Mouse (Mus musculus): ENCODE data around the gene Nfkbib. TPM values are rescaled to one million over a fixed set of nuclear protein-coding genes. Genes with fewer than 3 reads are reported as not detected.

The Nfkbib gene
- 141 and 276 TPM in 2 replicates for polyA plus RNA-seq (2012; ENCODE audit: low replicate concordance)

GRCm38 (mm10) chr7:28767462-28767965, at the start of gene Nfkbib:
Gene Nfkbib (minus strand): TSS chr7:28767512.

GRCm38 (mm10) chr7:28808221-28808941, 41.1 kb upstream of the Nfkbib start, which contains the start of gene Hnrnpl:
Gene Hnrnpl (plus strand): TSS chr7:28808541.

GRCm38 (mm10) chr7:28788307-28789195, 21.2 kb upstream of the Nfkbib start, which contains the start of gene Rinl:
Gene Rinl (plus strand): TSS chr7:28788969.

GRCm38 (mm10) chr7:28766173-28766879, 986 bp downstream of the Nfkbib start, which contains the start of gene Sirt2:
Gene Sirt2 (plus strand): TSS chr7:28766735.

GRCm38 (mm10) chr7:28756079-28756478, 11.2 kb downstream of the Nfkbib start, which contains the start of gene Ccer2:
Gene Ccer2 (plus strand): TSS chr7:28756174.

GRCm38 (mm10) chr7:28741709-28742438, 25.4 kb downstream of the Nfkbib start, which contains the start of the genes Mrps12 and Sars2:
Gene Mrps12 (minus strand): TSS chr7:28741820.
Gene Sars2 (plus strand): TSS chr7:28741992.

GRCm38 (mm10) chr7:28716590-28717281, 50.6 kb downstream of the Nfkbib start, which contains the start of gene Fbxo17:
Gene Fbxo17 (plus strand): TSS chr7:28716804.

Other genes starting within 250 kb of the Nfkbib start
- gene Ifnl3, start 244.7 kb downstream of the Nfkbib start, polyA plus RNA-seq (2012; ENCODE audit: low replicate concordance), result not detected in 2 replicates
- gene Sycn, start 226.6 kb downstream of the Nfkbib start, polyA plus RNA-seq (2012; ENCODE audit: low replicate concordance), result 1.4 TPM in 1 of 2 replicates, not detected in the other
- gene Nccrp1, start 220.3 kb downstream of the Nfkbib start, polyA plus RNA-seq (2012; ENCODE audit: low replicate concordance), result 1.1 and 2.7 TPM in 2 replicates
- 102 and 209 TPM in 2 replicates for gene Samd4b, start 169.4 kb downstream of the Nfkbib start, polyA plus RNA-seq (2012; ENCODE audit: low replicate concordance)
- gene Pak4, start 169.3 kb downstream of the Nfkbib start, polyA plus RNA-seq (2012; ENCODE audit: low replicate concordance), result 31.7 and 62.2 TPM in 2 replicates
- gene Acp7, start 136.2 kb downstream of the Nfkbib start, polyA plus RNA-seq (2012; ENCODE audit: low replicate concordance), result not detected in 2 replicates
- gene Fbxo27, start 74.7 kb downstream of the Nfkbib start, polyA plus RNA-seq (2012; ENCODE audit: low replicate concordance), result 1.7 and 3.7 TPM in 2 replicates
- 5.3 and 10.8 TPM in 2 replicates for gene Fbxo17, start 50.7 kb downstream of the Nfkbib start, polyA plus RNA-seq (2012; ENCODE audit: low replicate concordance)
- 101 and 240 TPM in 2 replicates for gene Mrps12, start 25.7 kb downstream of the Nfkbib start, polyA plus RNA-seq (2012; ENCODE audit: low replicate concordance)
- 31.9 and 34.0 TPM in 2 replicates for gene Sars2, start 25.5 kb downstream of the Nfkbib start, polyA plus RNA-seq (2012; ENCODE audit: low replicate concordance)
- gene Ccer2, start 11.3 kb downstream of the Nfkbib start, polyA plus RNA-seq (2012; ENCODE audit: low replicate concordance), result not detected in 2 replicates
- 147 and 155 TPM in 2 replicates for gene Sirt2, start 777 bp downstream of the Nfkbib start, polyA plus RNA-seq (2012; ENCODE audit: low replicate concordance)
- gene Rinl, start 21.5 kb upstream of the Nfkbib start, polyA plus RNA-seq (2012; ENCODE audit: low replicate concordance), result 181 and 415 TPM in 2 replicates
- gene Hnrnpl, start 41.0 kb upstream of the Nfkbib start, polyA plus RNA-seq (2012; ENCODE audit: low replicate concordance), result 330 and 575 TPM in 2 replicates
- 11.3 and 45.0 TPM in 2 replicates for gene Ech1, start 57.7 kb upstream of the Nfkbib start, polyA plus RNA-seq (2012; ENCODE audit: low replicate concordance)
- gene Lgals4, start 66.3 kb upstream of the Nfkbib start, polyA plus RNA-seq (2012; ENCODE audit: low replicate concordance), result 3.5 and 5.1 TPM in 2 replicates
- gene Lgals7, start 96.3 kb upstream of the Nfkbib start, polyA plus RNA-seq (2012; ENCODE audit: low replicate concordance), result 0.22 and 0.39 TPM in 2 replicates
- 0.03 TPM in 1 of 2 replicates, not detected in the other for gene Capn12, start 113.9 kb upstream of the Nfkbib start, polyA plus RNA-seq (2012; ENCODE audit: low replicate concordance)
- 220 and 236 TPM in 2 replicates for gene Actn4, start 194.8 kb upstream of the Nfkbib start, polyA plus RNA-seq (2012; ENCODE audit: low replicate concordance)
- 58.3 and 170 TPM in 2 replicates for gene Eif3k, start 214.4 kb upstream of the Nfkbib start, polyA plus RNA-seq (2012; ENCODE audit: low replicate concordance)
- gene Map4k1, start 214.5 kb upstream of the Nfkbib start, polyA plus RNA-seq (2012; ENCODE audit: low replicate concordance), result 503 and 613 TPM in 2 replicates

Data from hematopoietic multipotent progenitor cell, adult 10-12 weeks (in vitro differentiated cells).